Mouse (Mus musculus) embryonic facial prominence, embryonic 11.5 days (tissue): Measurements from ENCODE around the gene Ccr10. TPM values are rescaled to one million over a fixed set of nuclear protein-coding genes. Genes with fewer than 3 reads are reported as not detected.

Experiments
- ATAC-seq: fragments of 200-750 bp; cut with Nextera tagmentation; replicated peaks from 2 replicates; pipeline ENCODE4 v1.8.0; 2017; ENCODE audit warnings: low read depth; ENCODE audit not compliant: insufficient number of reproducible peaks, low FRiP score, low TSS enrichment
- DNase-seq: peaks from one replicate; pipeline ENCODE4 v3.0.0-alpha.2; 2015; ENCODE audit warnings: low spot score
- H3K27ac ChIP-seq: fragments of 300-500 bp; sonication (generic); replicated peaks from 2 replicates; pipeline ENCODE4 v1.5.1; 2014; ENCODE audit warnings: mild to moderate bottlenecking, low read depth, low read length, control low read depth
- H3K27me3 ChIP-seq: fragments of 300-500 bp; sonication (generic); 2 replicates; pipeline ENCODE4 v1.6.1; 2014; ENCODE audit warnings: mild to moderate bottlenecking, low read length, moderate library complexity, mixed read lengths; ENCODE audit not compliant: control insufficient read depth, insufficient read depth
- H3K36me3 ChIP-seq: fragments of 300-500 bp; sonication (generic); replicated peaks from 2 replicates; pipeline ENCODE4 v1.6.1; 2014; ENCODE audit warnings: low read depth, mild to moderate bottlenecking, low read length, moderate library complexity, mixed read lengths; ENCODE audit not compliant: control insufficient read depth, insufficient read depth
- H3K4me1 ChIP-seq: fragments of 300-500 bp; sonication (generic); 2 replicates; pipeline ENCODE4 v1.6.1; 2014; ENCODE audit warnings: low read length, mixed read lengths; ENCODE audit not compliant: control insufficient read depth, insufficient read depth
- H3K4me2 ChIP-seq: fragments of 300-500 bp; sonication (generic); 2 replicates; pipeline ENCODE4 v1.6.1; 2014; ENCODE audit warnings: low read depth, mild to moderate bottlenecking, control low read depth, low read length, moderate library complexity
- H3K4me3 ChIP-seq: fragments of 300-500 bp; sonication (generic); 2 replicates; pipeline ENCODE4 v1.5.1; 2014; ENCODE audit warnings: low read depth, low read length, control low read depth
- H3K9ac ChIP-seq: fragments of 300-500 bp; sonication (generic); replicated peaks from 2 replicates; pipeline ENCODE4 v1.6.1; 2014; ENCODE audit warnings: mild to moderate bottlenecking, control low read depth, low read length
- H3K9me3 ChIP-seq: fragments of 300-500 bp; sonication (generic); replicated peaks from 2 replicates; pipeline ENCODE4 v1.6.1; 2016; ENCODE audit warnings: mild to moderate bottlenecking, low read length, inconsistent platforms, mixed read lengths; ENCODE audit not compliant: control insufficient read depth
- WGBS: fragments of 180-500 bp; shearing (Covaris S2); extraction: QIAGEN DNeasy Blood & Tissue Kit; methylation state at CpG from one replicate; pipeline ENCODE4 v1.1.7; 2014; 5-methylcytosine and 5-hydroxymethylcytosine counted together
- polyA plus RNA-seq: library from polyadenylated mRNA; unstranded; fragments of >200 nt; fragmentation: Nextera tagmentation; extraction: Ambion mirVana; gene quantifications from 2 replicates; pipeline ENCODE4 v1.2.1, GENCODE M21; 2014

The Ccr10 gene
- polyA plus RNA-seq, 1 experiment from 2014 or later = 0.20 TPM

DNA sequence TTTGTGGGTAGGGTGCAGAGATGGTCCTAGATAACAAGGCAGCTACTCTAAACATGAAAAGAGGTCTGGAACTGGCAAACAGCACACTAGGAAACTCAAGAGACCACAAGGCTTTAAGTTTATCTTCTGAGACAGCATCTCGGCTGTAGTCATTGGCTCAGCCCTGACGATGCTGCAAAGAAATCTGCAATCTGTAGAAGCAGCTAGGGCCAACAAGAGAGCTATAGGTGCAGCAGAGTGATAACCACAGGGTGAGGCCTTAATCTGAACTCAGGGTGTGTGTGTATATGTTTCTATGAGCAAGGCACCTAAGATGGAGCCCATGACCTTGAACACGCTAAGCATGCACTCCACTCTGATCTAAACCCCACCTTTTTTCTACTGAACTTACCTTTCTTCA lies 24.3 kb upstream of the Ccr10 start:
- Histone ChIP-seq H3K4me1 (no peaks in the 10 kb centered on the region), H3K4me2 (no peak overlapping the region), H3K9me3 (no peaks in the 10 kb centered on the region), H3K4me3 (no peak overlapping the region), H3K27me3 (no peaks in the 10 kb centered on the region), H3K9ac (no peak overlapping the region), H3K36me3 (no peaks in the 10 kb centered on the region), H3K27ac (no peak overlapping the region)
- ATAC-seq = no peak
- WGBS = 88% methylated on average over 3 of the region's 3 CpGs
- DNase-seq = no peak

DNA sequence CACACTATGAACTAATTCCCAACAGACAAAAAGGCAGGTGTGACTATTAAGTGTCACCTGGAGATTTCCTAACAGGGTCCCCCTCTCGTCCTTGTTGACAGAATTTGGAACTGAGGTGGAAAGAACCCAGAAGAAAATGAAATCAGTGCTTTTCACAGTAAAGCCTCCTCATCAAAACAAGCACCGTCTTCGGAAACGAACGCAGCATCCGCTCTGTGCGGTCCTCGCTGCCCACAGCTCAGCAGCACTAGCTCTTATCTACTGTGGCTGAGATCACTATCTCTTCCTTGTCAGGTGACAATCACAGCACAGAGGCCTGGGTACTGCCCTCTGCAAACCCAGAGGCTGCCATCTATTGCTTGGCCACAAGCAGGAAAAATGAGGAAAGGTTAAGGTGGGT lies 20.9 kb upstream of the Ccr10 start:
- Histone ChIP-seq H3K27me3 (no peaks in the 10 kb centered on the region), H3K9me3 (no peaks in the 10 kb centered on the region), H3K4me1 (peaks cover 4% of the 10 kb centered on the region; the same call in 1 of the 2 replicates), H3K4me2 (no peak overlapping the region), H3K27ac (no peak overlapping the region), H3K9ac (no peak overlapping the region), H3K4me3 (no peak overlapping the region), H3K36me3 (no peaks in the 10 kb centered on the region; the same call in 1 of the 2 replicates)
- no peak for DNase-seq
- ATAC-seq = no peak
- WGBS = 93% methylated on average over 8 of the region's 8 CpGs

DNA sequence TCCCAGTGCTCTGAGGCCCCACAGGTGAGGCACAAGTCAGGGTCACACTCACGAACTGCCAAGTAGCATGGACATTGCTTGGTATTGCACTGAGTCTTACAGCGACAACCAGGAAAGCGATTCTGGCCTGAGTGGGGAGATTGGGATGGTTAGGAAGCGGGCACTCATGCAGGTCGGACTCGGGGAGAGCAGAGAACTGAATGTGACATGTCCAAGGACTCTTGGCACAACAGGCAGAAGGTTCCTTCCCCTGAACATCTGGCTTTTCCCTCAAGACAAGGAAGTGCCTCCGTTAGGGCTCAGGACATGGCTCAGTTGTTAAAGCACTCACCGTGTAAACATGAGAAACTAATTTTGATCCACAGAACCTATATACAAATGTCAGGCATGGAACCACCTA lies 20.3 kb upstream of the Ccr10 start:
- Histone ChIP-seq H3K9ac (no peak overlapping the region), H3K4me3 (no peak overlapping the region), H3K4me2 (no peak overlapping the region), H3K27me3 (no peaks in the 10 kb centered on the region), H3K36me3 (no peaks in the 10 kb centered on the region; the same call in 1 of the 2 replicates), H3K4me1 (peaks cover 6% of the 10 kb centered on the region; the same call in 1 of the 2 replicates), H3K9me3 (no peaks in the 10 kb centered on the region), H3K27ac (no peak overlapping the region)
- WGBS = 82% methylated on average over 8 of the region's 8 CpGs
- DNase-seq (no peak), ATAC-seq (no peak)

DNA sequence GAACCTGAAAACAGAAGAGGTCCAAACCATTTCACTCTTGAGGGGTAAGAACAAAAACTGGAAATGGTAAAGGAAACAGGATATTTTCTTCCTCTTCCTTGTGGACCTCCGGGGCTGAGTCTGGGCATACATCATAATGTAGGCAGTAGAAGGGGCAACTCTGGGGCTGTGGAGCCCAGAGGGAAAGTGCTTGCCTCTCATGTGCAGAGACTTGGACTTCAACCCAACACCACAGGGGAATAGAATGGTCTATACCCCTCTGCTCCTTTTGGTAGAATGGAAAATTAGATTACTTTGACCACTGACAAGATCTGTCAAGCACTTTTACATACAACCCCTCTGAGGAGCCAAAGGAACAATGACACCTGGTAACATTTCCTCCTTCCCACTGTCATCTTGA lies 19.9 kb upstream of the Ccr10 start:
- H3K36me3 ChIP-seq = no peaks in the 10 kb centered on the region; the same call in 1 of the 2 replicates
- H3K9ac ChIP-seq = no peak overlapping the region
- H3K4me1 ChIP-seq = peaks cover 9% of the 10 kb centered on the region
- no peak overlapping the region for H3K27ac ChIP-seq
- H3K27me3 ChIP-seq = no peaks in the 10 kb centered on the region
- no peak overlapping the region for H3K4me3 ChIP-seq
- no peaks in the 10 kb centered on the region for H3K9me3 ChIP-seq
- H3K4me2 ChIP-seq = no peak overlapping the region
- 87% methylated on average over 1 of the region's 1 CpGs for WGBS
- no peak for DNase-seq
- no peak for ATAC-seq

DNA sequence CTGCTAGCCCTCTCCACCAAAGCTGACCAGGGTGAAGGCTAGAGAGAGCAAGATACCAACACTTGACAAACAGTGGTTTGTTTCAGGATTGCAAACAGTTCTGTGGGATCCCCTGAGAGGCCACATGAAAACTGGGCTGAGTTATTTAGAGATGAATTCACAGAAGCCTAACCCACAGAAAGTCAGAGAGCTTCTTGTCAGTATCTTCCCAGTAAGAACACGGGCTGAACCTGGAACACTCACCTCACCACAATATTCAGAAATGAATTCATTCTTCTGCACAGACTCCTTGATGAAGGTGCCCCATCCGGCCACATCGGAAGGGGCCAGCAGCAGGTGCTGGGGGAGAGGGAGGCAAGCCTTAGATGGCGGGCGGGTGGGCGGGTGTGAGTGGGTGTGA lies 19.4 kb upstream of the Ccr10 start:
- Histone ChIP-seq H3K4me1 (peaks cover 13% of the 10 kb centered on the region), H3K4me3 (no peak overlapping the region), H3K27me3 (no peaks in the 10 kb centered on the region), H3K9me3 (no peaks in the 10 kb centered on the region), H3K36me3 (no peaks in the 10 kb centered on the region; the same call in 1 of the 2 replicates), H3K9ac (no peak overlapping the region), H3K27ac (no peak overlapping the region), H3K4me2 (no peak overlapping the region)
- DNase-seq (no peak), ATAC-seq (no peak)
- WGBS = 93% methylated on average over 6 of the region's 6 CpGs

DNA sequence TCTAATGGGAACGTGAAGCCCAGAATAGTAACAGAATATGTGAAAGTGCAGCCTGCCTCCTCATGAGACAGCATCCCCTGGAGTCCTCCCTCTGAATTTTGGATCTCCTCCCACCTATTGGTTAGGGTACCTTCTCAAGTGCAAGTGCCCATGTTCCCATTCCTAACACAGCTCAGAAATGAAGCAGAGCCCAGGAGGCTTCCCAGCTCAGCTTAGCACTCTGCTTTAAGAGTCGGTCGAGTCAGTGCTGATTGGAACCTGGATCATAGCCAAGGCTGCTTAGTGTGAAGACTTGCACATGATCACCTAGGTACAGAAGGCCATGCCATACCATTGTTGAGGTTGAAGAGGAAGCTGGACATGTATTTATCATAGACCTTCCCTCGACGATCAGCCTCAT lies 18.9 kb upstream of the Ccr10 start:
- Histone ChIP-seq H3K4me1 (peaks cover 13% of the 10 kb centered on the region), H3K9me3 (no peaks in the 10 kb centered on the region), H3K4me2 (no peak overlapping the region), H3K27me3 (no peaks in the 10 kb centered on the region), H3K27ac (no peak overlapping the region), H3K36me3 (no peaks in the 10 kb centered on the region; the same call in 1 of the 2 replicates), H3K4me3 (no peak overlapping the region), H3K9ac (no peak overlapping the region)
- DNase-seq = no peak
- WGBS = 89% methylated on average over 5 of the region's 5 CpGs
- no peak for ATAC-seq

DNA sequence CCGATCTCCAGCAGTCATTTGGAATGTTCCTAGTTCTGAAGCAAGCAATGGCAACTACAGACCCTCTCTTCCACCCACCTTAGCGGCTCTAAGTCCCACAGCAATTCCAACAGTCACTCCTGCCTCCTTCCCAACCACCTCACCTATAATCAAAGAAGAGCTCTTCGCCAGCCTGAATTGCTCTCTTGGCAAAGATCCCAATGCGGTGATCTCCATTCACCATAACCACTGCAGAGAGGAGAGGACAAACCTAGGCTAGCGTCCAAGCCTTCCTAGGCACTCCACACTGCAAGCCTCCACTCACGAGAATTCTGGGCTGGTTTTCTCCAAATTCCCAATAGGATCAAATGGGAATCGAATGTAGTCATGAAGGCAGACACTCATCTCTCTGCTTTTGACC lies 17.8 kb upstream of the Ccr10 start:
- Histone ChIP-seq H3K4me2 (no peak overlapping the region), H3K9ac (no peak overlapping the region), H3K4me1 (peaks cover 13% of the 10 kb centered on the region), H3K4me3 (no peak overlapping the region), H3K36me3 (no peaks in the 10 kb centered on the region; the same call in 1 of the 2 replicates), H3K27ac (no peak overlapping the region), H3K27me3 (no peaks in the 10 kb centered on the region), H3K9me3 (no peaks in the 10 kb centered on the region)
- DNase-seq (no peak), ATAC-seq (no peak)
- 84% methylated on average over 7 of the region's 7 CpGs for WGBS

DNA sequence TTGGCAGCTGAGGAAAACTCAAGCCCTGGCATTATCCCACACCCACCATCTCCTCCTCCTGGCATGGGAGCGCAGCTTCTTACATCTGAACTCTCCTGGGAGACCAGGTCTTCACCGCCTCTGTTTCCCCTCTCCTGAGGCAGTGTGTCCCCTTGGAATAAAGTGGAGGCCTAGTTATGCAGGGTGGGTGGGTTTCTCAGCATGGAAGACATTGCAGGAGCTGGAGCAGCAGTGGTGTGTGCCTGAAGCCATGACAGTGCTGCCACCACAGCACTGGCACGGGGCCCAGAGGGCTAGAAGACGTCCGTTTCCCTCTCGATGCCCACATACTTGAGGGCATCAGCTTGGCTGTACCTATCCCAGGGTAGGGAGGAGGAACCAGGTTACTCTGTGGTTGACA lies 17.4 kb upstream of the Ccr10 start:
- WGBS = 93% methylated on average over 6 of the region's 6 CpGs
- Histone ChIP-seq H3K27me3 (no peaks in the 10 kb centered on the region), H3K4me1 (peaks cover 13% of the 10 kb centered on the region), H3K36me3 (no peaks in the 10 kb centered on the region; the same call in 1 of the 2 replicates), H3K9me3 (no peaks in the 10 kb centered on the region), H3K4me2 (no peak overlapping the region), H3K27ac (no peak overlapping the region), H3K4me3 (no peak overlapping the region), H3K9ac (no peak overlapping the region)
- ATAC-seq (no peak), DNase-seq (no peak)
